Mouse (Mus musculus): ENCODE measurements around the gene Gm47841.

The Gm47841 gene

GRCm38 (mm10) chr15:101039651-101040050 is 7.5 kb downstream of the Gm47841 start:
- DNase-seq = no peak

- no peak for DNase-seq
Observed at GRCm38 (mm10) chr15:101028960-101029359, 18.2 kb downstream of the Gm47841 start.

- DNase-seq = no peak
Observed at GRCm38 (mm10) chr15:101011352-101011751, 35.8 kb downstream of the Gm47841 start.

- no peak for DNase-seq
Observed at GRCm38 (mm10) chr15:101008386-101009010, 38.7 kb downstream of the Gm47841 start.

- DNase-seq = no peak
Observed at GRCm38 (mm10) chr15:101007236-101007635, 40.0 kb downstream of the Gm47841 start.

- peak; percentile 61 for DNase-seq
Observed at GRCm38 (mm10) chr15:101006251-101007040, 40.8 kb downstream of the Gm47841 start.

- no peak for DNase-seq
Observed at GRCm38 (mm10) chr15:101005717-101006116, 41.5 kb downstream of the Gm47841 start.

- DNase-seq = no peak
Observed at GRCm38 (mm10) chr15:101004538-101004937, 42.7 kb downstream of the Gm47841 start.

- no peak for DNase-seq
Observed at GRCm38 (mm10) chr15:101002466-101002865, 44.7 kb downstream of the Gm47841 start.

- DNase-seq = no peak
Observed at GRCm38 (mm10) chr15:101001685-101002084, 45.5 kb downstream of the Gm47841 start.

GRCm38 (mm10) chr15:100997090-100997489 is 50.1 kb downstream of the Gm47841 start:
- no peak for DNase-seq
